Mouse (Mus musculus) adrenal gland, adult 10 weeks (tissue): ENCODE results near the gene Vps54. TPM values are rescaled to one million over a fixed set of nuclear protein-coding genes. Genes with fewer than 3 reads are reported as not detected.

Experiments
- polyA plus RNA-seq: library from polyadenylated mRNA; stranded (reverse); fragments of 350-450 nt; fragmentation: Illumina TruSeq; extraction: RNeasy Lipid Tissue Mini Kit (QIAGEN cat#74804); gene quantifications from one replicate; pipeline ENCODE4 v1.2.3, GENCODE M21; 2014; ENCODE audit warnings: low read depth, low replicate concordance

The Vps54 gene
- polyA plus RNA-seq = 108 TPM

GRCm38 (mm10) chr11:21239021-21239661, at the start of gene Vps54:
TSS of gene Vps54 (plus strand) at chr11:21239281.

Other genes starting within 250 kb of the Vps54 start
- gene Peli1, start 148.0 kb upstream of the Vps54 start, polyA plus RNA-seq = 31.6 TPM
- 308 TPM for gene Ugp2, start 131.9 kb downstream of the Vps54 start, polyA plus RNA-seq